Mouse (Mus musculus) olfactory bulb, adult 2 months (tissue): ENCODE measurements around the gene Junb.

Experiments
- CTCF ChIP-seq: fragments of 200-500 bp; IDR thresholded peaks from 2 replicates; pipeline ENCODE4 v1.5.1; 2012; ENCODE audit warnings: low read depth, mild to moderate bottlenecking, low read length, moderate library complexity; ENCODE audit not compliant: insufficient read depth
- POLR2A ChIP-seq: fragments of 200-500 bp; IDR thresholded peaks from 2 replicates; pipeline ENCODE4 v1.6.1; 2012; ENCODE audit warnings: mild to moderate bottlenecking, low read depth, low read length, moderate library complexity; ENCODE audit not compliant: insufficient read depth

DNA sequence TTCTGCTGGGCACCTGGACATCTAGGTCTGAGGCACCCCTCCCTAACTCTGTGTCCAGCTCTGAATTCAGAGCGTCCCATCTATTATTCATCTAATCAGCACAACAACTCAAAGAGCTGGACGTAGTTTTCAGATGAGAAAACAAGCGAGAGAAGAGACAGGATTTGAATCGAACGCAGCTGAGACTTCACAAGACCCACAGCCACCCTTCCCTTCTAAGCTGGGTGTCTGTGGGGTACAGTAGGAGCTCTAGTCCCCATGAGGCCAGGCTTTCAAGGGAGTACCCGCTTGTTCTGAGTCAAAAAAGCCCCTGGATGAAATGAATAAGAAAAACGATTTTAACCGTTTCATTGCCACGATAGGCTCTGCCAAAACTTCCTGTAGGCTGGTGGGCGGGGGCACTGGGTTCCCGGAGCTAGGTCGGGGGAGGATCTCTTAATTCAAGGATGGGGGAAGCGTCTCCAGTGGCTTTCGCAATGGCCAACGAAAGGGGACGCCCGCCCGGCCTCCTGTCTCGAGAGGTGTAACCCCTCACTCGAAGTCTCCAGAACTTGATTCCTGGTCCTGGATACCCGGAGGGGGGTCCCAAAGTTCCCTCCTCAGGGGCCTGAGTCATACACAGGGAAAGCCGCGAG is 6.6 kb upstream of the Junb start:
- TF ChIP-seq POLR2A = no peak
- TF ChIP-seq CTCF = no peak
